Mouse (Mus musculus): ENCODE measurements at regions not wholly inside any gene's neighbourhood (a gene's known extent, or its start where the extent isn't known, plus 50 kb on each side); places are given as distances from the start of the nearest gene placed in this dataset.

GRCm38 (mm10) chr17:10037799-10038445 is 281.7 kb downstream of the Qk start:
- H3K36me3 ChIP-seq, result no peaks in the 10 kb centered on the region
- H3K27ac ChIP-seq, result no peak overlapping the region
- no peaks in the 10 kb centered on the region for H3K9me3 ChIP-seq
- ATAC-seq (ENCODE audit: insufficient number of reproducible peaks, insufficient read depth, low FRiP score, low TSS enrichment), result no peak
- no peaks in the 10 kb centered on the region for H3K27me3 ChIP-seq
- no peak overlapping the region for H3K9ac ChIP-seq
- H3K4me1 ChIP-seq, result no peaks in the 10 kb centered on the region
- H3K4me2 ChIP-seq (replicated peaks), result no peak overlapping the region
- H3K4me3 ChIP-seq, result no peak overlapping the region
- 55% methylated on average over 14 of the region's 14 CpGs for WGBS

GRCm38 (mm10) chr17:10033510-10033909 is 286.1 kb downstream of the Qk start:
- Histone ChIP-seq H3K27ac (no peak overlapping the region), H3K4me2 (replicated peaks) (no peak overlapping the region), H3K4me1 (no peaks in the 10 kb centered on the region), H3K9me3 (no peaks in the 10 kb centered on the region), H3K9ac (no peak overlapping the region), H3K4me3 (no peak overlapping the region), H3K36me3 (no peaks in the 10 kb centered on the region), H3K27me3 (no peaks in the 10 kb centered on the region)
- no peak for ATAC-seq (ENCODE audit: insufficient number of reproducible peaks, insufficient read depth, low FRiP score, low TSS enrichment)
- 72% methylated on average over 4 of the region's 4 CpGs for WGBS

- Histone ChIP-seq H3K36me3 (no peaks in the 10 kb centered on the region), H3K27me3 (no peaks in the 10 kb centered on the region), H3K4me2 (replicated peaks) (no peak overlapping the region), H3K27ac (no peak overlapping the region), H3K9me3 (no peaks in the 10 kb centered on the region), H3K4me3 (no peak overlapping the region), H3K9ac (no peak overlapping the region), H3K4me1 (no peaks in the 10 kb centered on the region)
- 0 out of 2 replicates have a peak, but pooled peaks have one; percentile 41 for ATAC-seq (ENCODE audit: insufficient number of reproducible peaks, insufficient read depth, low FRiP score, low TSS enrichment)
- 62% methylated on average over 3 of the region's 3 CpGs for WGBS
These were observed 288.6 kb downstream of the Qk start for GRCm38 (mm10) chr17:10031033-10031432.

- Histone ChIP-seq H3K9ac (no peak overlapping the region), H3K27ac (no peak overlapping the region), H3K4me3 (no peak overlapping the region), H3K4me1 (no peaks in the 10 kb centered on the region), H3K27me3 (no peaks in the 10 kb centered on the region), H3K4me2 (replicated peaks) (no peak overlapping the region), H3K9me3 (no peaks in the 10 kb centered on the region), H3K36me3 (no peaks in the 10 kb centered on the region)
- ATAC-seq (ENCODE audit: insufficient number of reproducible peaks, insufficient read depth, low FRiP score, low TSS enrichment), result no peak
These were observed 292.9 kb downstream of the Qk start for GRCm38 (mm10) chr17:10026770-10027169.

GRCm38 (mm10) chr17:10025212-10025611 is 294.4 kb downstream of the Qk start:
- 66% methylated on average over 5 of the region's 5 CpGs for WGBS
- no peaks in the 10 kb centered on the region for H3K4me1 ChIP-seq
- H3K4me3 ChIP-seq, result no peak overlapping the region
- H3K36me3 ChIP-seq, result no peaks in the 10 kb centered on the region
- H3K27ac ChIP-seq, result no peak overlapping the region
- H3K27me3 ChIP-seq, result no peaks in the 10 kb centered on the region
- no peaks in the 10 kb centered on the region for H3K9me3 ChIP-seq
- ATAC-seq (ENCODE audit: insufficient number of reproducible peaks, insufficient read depth, low FRiP score, low TSS enrichment), result peak; percentile 64; the same call in 1 of the 2 replicates
- no peak overlapping the region for H3K4me2 ChIP-seq (replicated peaks)
- H3K9ac ChIP-seq, result no peak overlapping the region

- ATAC-seq (ENCODE audit: insufficient number of reproducible peaks, insufficient read depth, low FRiP score, low TSS enrichment), result no peak
- Histone ChIP-seq H3K4me3 (no peak overlapping the region), H3K27ac (no peak overlapping the region), H3K4me1 (no peaks in the 10 kb centered on the region), H3K4me2 (replicated peaks) (no peak overlapping the region), H3K9me3 (no peaks in the 10 kb centered on the region), H3K9ac (no peak overlapping the region), H3K36me3 (no peaks in the 10 kb centered on the region), H3K27me3 (no peaks in the 10 kb centered on the region)
These were observed 295.3 kb downstream of the Qk start for GRCm38 (mm10) chr17:10024323-10024722.

- WGBS, result 74% methylated on average over 3 of the region's 3 CpGs
- no peak overlapping the region for H3K4me3 ChIP-seq
- no peak for ATAC-seq (ENCODE audit: insufficient number of reproducible peaks, insufficient read depth, low FRiP score, low TSS enrichment)
These were observed 307.5 kb downstream of the Qk start for GRCm38 (mm10) chr17:10012161-10012560.

GRCm38 (mm10) chr17:10011728-10012127 is 307.9 kb downstream of the Qk start:
- Histone ChIP-seq H3K9me3 (no peaks in the 10 kb centered on the region), H3K4me3 (no peak overlapping the region), H3K36me3 (no peaks in the 10 kb centered on the region), H3K4me2 (replicated peaks) (no peak overlapping the region), H3K4me1 (no peaks in the 10 kb centered on the region), H3K27me3 (no peaks in the 10 kb centered on the region), H3K27ac (no peak overlapping the region), H3K9ac (no peak overlapping the region)
- ATAC-seq (ENCODE audit: insufficient number of reproducible peaks, insufficient read depth, low FRiP score, low TSS enrichment), result no peak
- WGBS, result 77% methylated on average over 8 of the region's 8 CpGs

More at GRCm38 (mm10) chr17:10012161-10012560, 307.5 kb downstream of the Qk start:
- Histone ChIP-seq H3K36me3 (no peaks in the 10 kb centered on the region), H3K27me3 (no peaks in the 10 kb centered on the region), H3K9ac (no peak overlapping the region), H3K4me2 (replicated peaks) (no peak overlapping the region), H3K27ac (no peak overlapping the region), H3K9me3 (no peaks in the 10 kb centered on the region), H3K4me1 (no peaks in the 10 kb centered on the region)

GRCm38 (mm10) chr17:10001071-10001591 is 318.5 kb downstream of the Qk start:
- no peak overlapping the region for H3K4me2 ChIP-seq (replicated peaks)
- no peak for ATAC-seq (ENCODE audit: insufficient number of reproducible peaks, insufficient read depth, low FRiP score, low TSS enrichment)
- H3K27me3 ChIP-seq, result no peaks in the 10 kb centered on the region

GRCm38 (mm10) chr17:9995321-9995720 is 324.3 kb downstream of the Qk start:
- Histone ChIP-seq H3K27ac (no peak overlapping the region), H3K4me2 (replicated peaks) (no peak overlapping the region), H3K27me3 (no peaks in the 10 kb centered on the region), H3K36me3 (no peaks in the 10 kb centered on the region), H3K9me3 (no peaks in the 10 kb centered on the region), H3K4me1 (no peaks in the 10 kb centered on the region), H3K4me3 (no peak overlapping the region), H3K9ac (no peak overlapping the region)
- WGBS, result 64% methylated on average over 5 of the region's 5 CpGs
- no peak for ATAC-seq (ENCODE audit: insufficient number of reproducible peaks, insufficient read depth, low FRiP score, low TSS enrichment)

More at GRCm38 (mm10) chr17:10001071-10001591, 318.5 kb downstream of the Qk start:
- no peaks in the 10 kb centered on the region for H3K4me1 ChIP-seq
- WGBS, result 72% methylated on average over 7 of the region's 7 CpGs
- H3K36me3 ChIP-seq, result no peaks in the 10 kb centered on the region
- no peaks in the 10 kb centered on the region for H3K9me3 ChIP-seq
- no peak overlapping the region for H3K27ac ChIP-seq
- no peak overlapping the region for H3K9ac ChIP-seq
- no peak overlapping the region for H3K4me3 ChIP-seq

- ATAC-seq (ENCODE audit: insufficient number of reproducible peaks, insufficient read depth, low FRiP score, low TSS enrichment), result no peak
- no peaks in the 10 kb centered on the region for H3K27me3 ChIP-seq
- WGBS, result 86% methylated on average over 1 of the region's 1 CpGs
These were observed 321.2 kb upstream of the Pabpc6 start for GRCm38 (mm10) chr17:9990744-9991143.

GRCm38 (mm10) chr17:9981273-9981672 is 311.8 kb upstream of the Pabpc6 start:
- Histone ChIP-seq H3K9ac (no peak overlapping the region), H3K27ac (no peak overlapping the region), H3K4me1 (no peaks in the 10 kb centered on the region), H3K4me2 (replicated peaks) (no peak overlapping the region), H3K36me3 (no peaks in the 10 kb centered on the region), H3K4me3 (no peak overlapping the region), H3K27me3 (no peaks in the 10 kb centered on the region), H3K9me3 (peaks cover 3% of the 10 kb centered on the region; the same call in 1 of the 2 replicates)
- 87% methylated on average over 3 of the region's 3 CpGs for WGBS
- ATAC-seq (ENCODE audit: insufficient number of reproducible peaks, insufficient read depth, low FRiP score, low TSS enrichment), result no peak

More at GRCm38 (mm10) chr17:9990744-9991143, 321.2 kb upstream of the Pabpc6 start:
- H3K27ac ChIP-seq, result no peak overlapping the region
- no peaks in the 10 kb centered on the region for H3K4me1 ChIP-seq
- H3K4me3 ChIP-seq, result no peak overlapping the region
- no peak overlapping the region for H3K9ac ChIP-seq
- no peak overlapping the region for H3K4me2 ChIP-seq (replicated peaks)
- peaks cover 6% of the 10 kb centered on the region; the same call in 1 of the 2 replicates for H3K9me3 ChIP-seq
- no peaks in the 10 kb centered on the region for H3K36me3 ChIP-seq
